Mouse (Mus musculus): ENCODE measurements around the gene Tpp1.

DNA sequence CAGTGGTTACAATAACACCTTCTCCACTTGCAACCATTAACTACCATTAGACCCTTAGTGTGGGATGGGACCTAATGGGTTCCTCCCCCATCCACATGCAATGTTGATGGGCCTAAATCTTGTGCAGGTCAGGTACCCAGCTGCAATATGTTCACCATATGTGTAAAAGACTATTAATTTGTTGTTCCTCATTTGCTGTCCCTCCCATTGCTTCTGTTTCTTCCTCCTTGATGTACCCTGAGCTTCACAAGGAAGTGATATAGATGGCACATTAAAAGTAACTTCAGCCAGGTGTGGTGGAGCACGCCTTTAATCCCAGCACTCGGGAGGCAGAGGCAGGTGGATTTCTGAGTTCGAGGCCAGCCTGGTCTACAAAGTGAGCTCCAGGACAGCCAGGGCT lies 44.9 kb upstream of the Tpp1 start:
- TF ChIP-seq EP300 (IDR thresholded peaks at IDR 0.05; ENCODE audit: insufficient read depth, low read depth, low read length): no peak
- TF ChIP-seq CTCF (IDR thresholded peaks at IDR 0.05): no peak
